Mouse (Mus musculus) Muller cell, postnatal 12 days (primary cell): ENCODE measurements around the gene Oas3.

Source experiments
- DNase-seq: peaks from one replicate; pipeline ENCODE4 v3.0.0-alpha.2; 2015; ENCODE audit errors: inconsistent ontology term

The Oas3 gene

GRCm38 (mm10) chr5:120703660-120704059 is 73.8 kb downstream of the Oas3 start:
- no peak for DNase-seq
